Mouse (Mus musculus) T-helper 1 cell (primary cell): ENCODE data around the gene Msl2.

Source experiments
- in situ Hi-C: fragments of 300-600 bp; cut with MboI, MseI; formaldehyde crosslinking; loops from one replicate; pipeline ENCODE4 v1.15.1; 2025; ENCODE audit warnings: high pct_unique_total_duplicates

Msl2 gene

GRCm38 (mm10) chr9:101074332-101075021 lies 576 bp downstream of the Msl2 start:
- in situ Hi-C loops, result no loop called here

GRCm38 (mm10) chr9:101075091-101075581 lies 1.2 kb downstream of the Msl2 start:
- in situ Hi-C loops, result no loop called here

GRCm38 (mm10) chr9:101075694-101076093 lies 1.8 kb downstream of the Msl2 start:
- in situ Hi-C loops, result no loop called here

- in situ Hi-C loops, result no loop called here
These were observed 2.4 kb downstream of the Msl2 start for GRCm38 (mm10) chr9:101076095-101076875.

GRCm38 (mm10) chr9:101077486-101077885 lies 3.6 kb downstream of the Msl2 start:
- in situ Hi-C loops, result no loop called here

- in situ Hi-C loops, result no loop called here
These were observed 4.7 kb downstream of the Msl2 start for GRCm38 (mm10) chr9:101078579-101078978.

- in situ Hi-C loops, result no loop called here
These were observed 6.3 kb downstream of the Msl2 start for GRCm38 (mm10) chr9:101080046-101080685.

- in situ Hi-C loops, result no loop called here
These were observed 9.8 kb downstream of the Msl2 start for GRCm38 (mm10) chr9:101083728-101084127.

- in situ Hi-C loops, result no loop called here
These were observed 21.5 kb downstream of the Msl2 start for GRCm38 (mm10) chr9:101095425-101095824.

GRCm38 (mm10) chr9:101096461-101096860 lies 22.6 kb downstream of the Msl2 start:
- in situ Hi-C loops, result no loop called here

- in situ Hi-C loops, result no loop called here
These were observed 23.6 kb downstream of the Msl2 start for GRCm38 (mm10) chr9:101097542-101097941.

GRCm38 (mm10) chr9:101099445-101099844 lies 25.5 kb downstream of the Msl2 start:
- in situ Hi-C loops, result no loop called here

GRCm38 (mm10) chr9:101100163-101100562 lies 26.3 kb downstream of the Msl2 start:
- in situ Hi-C loops, result no loop called here

GRCm38 (mm10) chr9:101101547-101101946 lies 27.6 kb downstream of the Msl2 start:
- in situ Hi-C loops, result no loop called here

- in situ Hi-C loops, result no loop called here
These were observed 28.4 kb downstream of the Msl2 start for GRCm38 (mm10) chr9:101102288-101102687.

GRCm38 (mm10) chr9:101104931-101105330 lies 31.0 kb downstream of the Msl2 start:
- in situ Hi-C loops, result no loop called here

- in situ Hi-C loops, result no loop called here
These were observed 31.8 kb downstream of the Msl2 start for GRCm38 (mm10) chr9:101105735-101106134.

GRCm38 (mm10) chr9:101107386-101107785 lies 33.5 kb downstream of the Msl2 start:
- in situ Hi-C loops, result no loop called here

- in situ Hi-C loops, result no loop called here
These were observed 36.1 kb downstream of the Msl2 start for GRCm38 (mm10) chr9:101110013-101110412.

GRCm38 (mm10) chr9:101113317-101113716 lies 39.4 kb downstream of the Msl2 start:
- in situ Hi-C loops, result no loop called here

- in situ Hi-C loops, result no loop called here
These were observed 40.4 kb downstream of the Msl2 start for GRCm38 (mm10) chr9:101114182-101114884.

GRCm38 (mm10) chr9:101143635-101144034 lies 69.7 kb downstream of the Msl2 start:
- in situ Hi-C loops, result no loop called here
